Comparison of ENCODE assay signal across 23 mouse cellular contexts in genomic region chr9:113857929-113858440, GRCm38 (mm10).
DNase-seq lines count a peak whose midpoint lies in the region; ATAC-seq lines count a peak whose summit lies in the region.
"Had no signal": no experiment of that assay in that cellular context is flagged by ENCODE, and none has a peak within 500 bp of the region (broad histone marks: within the 10 kb centered on the region; RNA-seq: fewer than 3 reads in every experiment).

No protein-coding gene starts in this region.

- H3K4me1 ChIP-seq in liver, embryonic 12.5 days: peaks cover 44% of the 10 kb centered on the region
- H3K4me1 ChIP-seq: forebrain, embryonic 12.5 days; intestine, embryonic 15.5 days; limb, embryonic 12.5 days; midbrain, embryonic 12.5 days; neural tube, embryonic 15.5 days had no signal

- ATAC-seq in frontal cortex, adult (ENCODE audit: low TSS enrichment): peak; percentile 32; the same call in 1 of the 2 replicates
- peak; percentile 90 for ATAC-seq in liver, embryonic 12.5 days
- ATAC-seq in megakaryocyte progenitor cell, adult 5-6 weeks (replicated peaks; ENCODE audit: poor library complexity): peak; percentile 87
- ATAC-seq: hindbrain, embryonic 16.5 days; intestine, embryonic 15.5 days had no signal

- no peak for DNase-seq in frontal cortex, postnatal 10 days (ENCODE audit: low spot score in 2 of 2)
- DNase-seq in c-Kit-positive CD71-positive TER-119-positive erythroid progenitor cells, embryonic 14.5 days (ENCODE audit: low spot score): peak; percentile 32
- DNase-seq in ovary, postnatal 10 days (ENCODE audit: low spot score): no peak
- DNase-seq in lung, postnatal 14 days: no peak
- DNase-seq: cerebellum, adult 8-10 months; cerebellum, postnatal 36 days; gastrocnemius, adult 2 months; kidney, postnatal 25 days; layer of hippocampus, postnatal 36 days; lung, embryonic 14.5 days; lung, postnatal 4 days; thymus, adult 2 months had no signal

- H3K9ac ChIP-seq in liver, embryonic 12.5 days: 0 out of 2 replicates have a peak overlapping the region, but pooled peaks have one; percentile 29
- H3K9ac ChIP-seq: forebrain, embryonic 12.5 days; intestine, embryonic 15.5 days; limb, embryonic 12.5 days; lung, embryonic 14.5 days; midbrain, embryonic 12.5 days; neural tube, embryonic 15.5 days had no signal

- no peaks in the 10 kb centered on the region for H3K9me3 ChIP-seq in liver, embryonic 12.5 days (replicated peaks)
- H3K9me3 ChIP-seq: forebrain, embryonic 12.5 days; heart, embryonic 10.5 days; intestine, embryonic 15.5 days; limb, embryonic 12.5 days; midbrain, embryonic 12.5 days; neural tube, embryonic 15.5 days had no signal

- peak overlapping the region; percentile 41 for H3K4me2 ChIP-seq in liver, embryonic 12.5 days
- H3K4me2 ChIP-seq: forebrain, embryonic 12.5 days; intestine, embryonic 15.5 days; limb, embryonic 12.5 days; lung, embryonic 14.5 days; midbrain, embryonic 12.5 days; neural tube, embryonic 15.5 days had no signal

- H3K36me3 ChIP-seq in liver, embryonic 12.5 days: peaks cover 43% of the 10 kb centered on the region
- H3K36me3 ChIP-seq: intestine, embryonic 15.5 days had no signal

- H3K4me3 ChIP-seq in liver, embryonic 12.5 days: no peak overlapping the region
- H3K4me3 ChIP-seq: forebrain, embryonic 12.5 days; gastrocnemius, adult 2 months; heart, embryonic 10.5 days; intestine, embryonic 15.5 days; layer of hippocampus, adult 2 months; limb, embryonic 12.5 days; midbrain, embryonic 12.5 days; neural tube, embryonic 15.5 days had no signal

- 23% methylated on average over 5 of the region's 5 CpGs for WGBS in liver, embryonic 12.5 days (ENCODE audit: insufficient replicate concordance)

- H3K27me3 ChIP-seq in liver, embryonic 12.5 days (replicated peaks): no peaks in the 10 kb centered on the region
- H3K27me3 ChIP-seq: forebrain, embryonic 12.5 days; intestine, embryonic 15.5 days; limb, embryonic 12.5 days; midbrain, embryonic 12.5 days; neural tube, embryonic 15.5 days had no signal

- peak overlapping the region; percentile 75 for H3K27ac ChIP-seq in liver, embryonic 12.5 days
- H3K27ac ChIP-seq: forebrain, embryonic 12.5 days; gastrocnemius, adult 2 months; heart, embryonic 10.5 days; intestine, embryonic 15.5 days; limb, embryonic 12.5 days; midbrain, embryonic 12.5 days; neural tube, embryonic 15.5 days had no signal

Comparison
In these comparisons a context has a peak if more than half of its experiments do, and no peak if none do; other contexts are left out.
1. ATAC-seq: peak in every context shown above with its lines; median percentile 90 in liver, embryonic 12.5 days; 87 in megakaryocyte progenitor cell, adult 5-6 weeks; 32 in frontal cortex, adult.